Mouse (Mus musculus): Measurements from ENCODE around the gene Abca1. TPM values are rescaled to one million over a fixed set of nuclear protein-coding genes. Genes with fewer than 3 reads are reported as not detected.

The Abca1 gene
- polyA plus RNA-seq, 1 experiment from 2014 or later: 2.6 TPM

DNA sequence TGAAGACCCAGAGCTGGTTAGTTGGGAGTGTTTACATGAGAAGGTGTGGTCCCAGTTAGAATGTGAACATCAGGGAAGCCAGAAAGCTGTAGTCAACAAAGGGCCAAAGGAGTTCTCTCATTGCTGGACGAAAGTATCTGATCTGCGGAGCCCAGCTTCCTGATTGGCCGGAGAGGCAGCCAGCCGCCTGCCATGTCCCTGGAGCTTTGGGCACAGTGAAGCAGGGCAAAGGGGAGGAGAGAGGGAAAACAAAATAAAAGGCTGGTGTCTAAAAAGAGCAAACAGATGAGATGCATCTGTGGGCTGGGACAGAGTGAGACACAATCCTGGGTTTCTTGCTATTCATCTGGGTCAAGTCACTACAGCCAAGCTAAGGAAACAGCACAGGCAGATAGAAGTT, 44.3 kb downstream of the Abca1 start:
- 60% methylated on average over 4 of the region's 4 CpGs for WGBS
- no peak overlapping the region for H3K4me3 ChIP-seq
- H3K4me1 ChIP-seq: peaks cover 32% of the 10 kb centered on the region
- H3K36me3 ChIP-seq (replicated peaks): no peaks in the 10 kb centered on the region
- H3K27me3 ChIP-seq (ENCODE audit: poor library complexity, severe bottlenecking): no peaks in the 10 kb centered on the region
- DNase-seq (ENCODE audit: extremely low spot score, low spot score): peak; percentile 20
- no peaks in the 10 kb centered on the region for H3K9me3 ChIP-seq
- peak overlapping the region; percentile 66 for H3K27ac ChIP-seq

DNA sequence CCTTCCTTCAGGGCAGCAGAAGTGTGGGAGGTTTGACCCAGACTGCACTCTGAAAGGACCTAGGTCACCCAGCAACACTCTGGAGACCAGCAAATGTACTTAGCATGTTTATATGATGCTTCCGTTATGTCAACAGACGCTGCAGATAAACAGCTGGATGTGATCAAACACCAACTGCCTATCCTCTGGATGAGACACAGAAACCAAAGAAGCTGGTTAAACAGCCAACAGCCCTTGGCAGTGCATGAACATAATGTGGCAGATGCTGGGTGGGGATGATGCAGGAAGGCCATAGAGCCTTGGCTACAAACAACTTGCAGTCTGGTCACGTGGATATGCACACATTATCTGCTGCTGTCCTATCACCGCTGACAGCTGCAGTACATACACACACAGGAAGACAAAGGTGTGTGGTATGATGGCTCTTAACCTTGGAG, 47.8 kb downstream of the Abca1 start:
- no peaks in the 10 kb centered on the region for H3K36me3 ChIP-seq (replicated peaks)
- no peaks in the 10 kb centered on the region for H3K9me3 ChIP-seq
- H3K27ac ChIP-seq: no peak overlapping the region
- WGBS: 84% methylated on average over 4 of the region's 4 CpGs
- no peak overlapping the region for H3K4me3 ChIP-seq
- DNase-seq (ENCODE audit: extremely low spot score, low spot score): no peak
- peaks cover 29% of the 10 kb centered on the region for H3K4me1 ChIP-seq
- no peaks in the 10 kb centered on the region for H3K27me3 ChIP-seq (ENCODE audit: poor library complexity, severe bottlenecking)

DNA sequence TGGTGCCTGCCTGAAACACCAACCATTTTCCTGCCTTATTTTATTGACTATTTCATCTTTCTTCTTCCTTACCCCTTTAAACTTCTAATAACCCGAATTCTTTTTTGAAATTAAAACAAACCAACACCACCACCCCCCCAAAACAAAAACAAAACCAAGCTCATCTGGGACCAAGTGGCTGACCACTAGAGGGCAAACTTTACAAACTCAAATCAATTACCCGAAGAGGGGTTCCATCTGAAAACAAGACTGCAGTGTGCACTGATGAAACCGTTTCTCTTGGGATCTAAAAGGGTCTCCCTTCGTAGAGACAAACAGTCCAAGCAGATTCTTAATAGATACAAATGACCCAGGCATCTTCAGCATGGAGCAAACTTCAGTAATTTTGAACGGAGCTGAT, 49.3 kb downstream of the Abca1 start:
- DNase-seq (ENCODE audit: extremely low spot score, low spot score): no peak
- 41% methylated on average over 5 of the region's 5 CpGs for WGBS

DNA sequence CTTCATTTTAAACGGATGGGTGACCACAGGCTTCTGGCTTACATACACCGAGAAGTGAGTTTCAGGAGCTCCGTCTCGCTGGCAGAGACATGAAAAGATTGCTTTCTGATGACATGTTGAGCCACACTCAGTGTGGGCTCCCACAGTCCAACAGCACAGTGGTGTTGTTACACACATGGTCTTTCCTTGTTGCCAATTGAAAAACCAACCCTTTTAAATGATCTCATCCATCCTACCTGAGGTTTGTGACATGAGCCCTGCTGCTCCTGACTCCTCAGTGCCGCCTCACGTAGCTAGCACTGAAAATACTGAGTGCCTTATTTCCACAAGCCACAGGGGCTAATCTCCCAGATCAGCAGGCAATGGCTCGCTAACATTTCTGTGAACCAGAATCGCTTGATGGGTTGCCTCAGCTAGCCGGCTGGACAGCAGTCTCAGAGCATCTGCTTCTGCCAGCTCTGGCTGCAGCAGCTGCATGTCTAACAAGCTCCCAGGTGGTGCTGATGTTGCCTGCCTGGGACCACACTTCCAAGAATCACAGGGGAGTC, 50.2 kb downstream of the Abca1 start:
- no peaks in the 10 kb centered on the region for H3K27me3 ChIP-seq (ENCODE audit: poor library complexity, severe bottlenecking)
- WGBS: 73% methylated on average over 9 of the region's 9 CpGs
- H3K4me1 ChIP-seq: peaks cover 6% of the 10 kb centered on the region; the same call in 1 of the 2 replicates
- H3K9me3 ChIP-seq: no peaks in the 10 kb centered on the region
- no peak overlapping the region for H3K27ac ChIP-seq
- DNase-seq (ENCODE audit: extremely low spot score, low spot score): no peak
- no peaks in the 10 kb centered on the region for H3K36me3 ChIP-seq (replicated peaks)
- no peak overlapping the region for H3K4me3 ChIP-seq

More for the DNA sequence above, 49.3 kb downstream of the Abca1 start:
- Histone ChIP-seq H3K27ac (no peak overlapping the region), H3K36me3 (replicated peaks) (no peaks in the 10 kb centered on the region), H3K4me1 (peaks cover 13% of the 10 kb centered on the region), H3K9me3 (no peaks in the 10 kb centered on the region), H3K27me3 (ENCODE audit: poor library complexity, severe bottlenecking) (no peaks in the 10 kb centered on the region), H3K4me3 (no peak overlapping the region)

DNA sequence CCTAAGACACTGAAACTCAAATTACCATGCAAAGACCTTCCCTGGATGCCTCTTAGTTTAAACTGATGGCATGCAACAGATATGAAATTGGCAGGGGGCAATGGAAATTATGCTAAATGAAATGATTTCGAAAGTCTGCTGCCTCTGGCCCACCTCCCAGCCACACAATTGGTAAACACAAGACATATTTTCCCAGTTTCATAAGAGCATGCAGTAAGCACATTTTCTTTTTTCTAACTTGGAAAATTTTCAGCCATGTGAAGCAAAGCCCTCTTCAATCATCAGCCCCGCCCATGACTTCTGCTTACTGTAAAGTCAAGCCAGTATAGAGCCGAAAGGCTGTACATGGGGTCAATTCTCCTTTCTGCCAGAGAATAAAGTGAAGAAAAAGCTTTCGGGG, 51.5 kb downstream of the Abca1 start:
- no peak for DNase-seq (ENCODE audit: extremely low spot score, low spot score)
- 89% methylated on average over 4 of the region's 4 CpGs for WGBS

DNA sequence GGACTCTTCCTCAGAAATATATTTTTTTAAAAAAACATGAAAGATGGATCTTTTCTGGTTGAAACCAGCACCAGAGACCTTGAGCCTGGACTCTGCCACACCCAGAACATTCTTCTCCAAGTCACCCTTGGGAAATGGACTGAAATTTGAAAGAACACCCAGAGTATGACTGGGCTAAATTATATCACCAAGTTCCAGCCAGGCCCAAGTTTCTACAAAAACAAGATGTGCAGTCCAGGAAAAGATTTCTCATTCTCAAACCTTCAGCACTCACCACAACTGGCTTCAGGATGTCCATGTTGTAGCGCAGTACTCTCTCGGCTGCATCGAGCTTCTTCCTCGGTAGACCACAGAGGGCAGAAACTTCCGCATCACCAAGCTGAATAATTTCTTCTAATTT, 53.0 kb downstream of the Abca1 start:
- no peak overlapping the region for H3K4me3 ChIP-seq
- H3K4me1 ChIP-seq: peaks cover 6% of the 10 kb centered on the region; the same call in 1 of the 2 replicates
- DNase-seq (ENCODE audit: extremely low spot score, low spot score): no peak
- H3K27me3 ChIP-seq (ENCODE audit: poor library complexity, severe bottlenecking): no peaks in the 10 kb centered on the region
- H3K36me3 ChIP-seq (replicated peaks): no peaks in the 10 kb centered on the region
- no peaks in the 10 kb centered on the region for H3K9me3 ChIP-seq
- no peak overlapping the region for H3K27ac ChIP-seq
- 95% methylated on average over 5 of the region's 5 CpGs for WGBS

More for the DNA sequence above, 51.5 kb downstream of the Abca1 start:
- Histone ChIP-seq H3K27ac (no peak overlapping the region), H3K4me3 (no peak overlapping the region), H3K9me3 (no peaks in the 10 kb centered on the region), H3K36me3 (replicated peaks) (no peaks in the 10 kb centered on the region), H3K27me3 (ENCODE audit: poor library complexity, severe bottlenecking) (no peaks in the 10 kb centered on the region), H3K4me1 (peaks cover 6% of the 10 kb centered on the region; the same call in 1 of the 2 replicates)

DNA sequence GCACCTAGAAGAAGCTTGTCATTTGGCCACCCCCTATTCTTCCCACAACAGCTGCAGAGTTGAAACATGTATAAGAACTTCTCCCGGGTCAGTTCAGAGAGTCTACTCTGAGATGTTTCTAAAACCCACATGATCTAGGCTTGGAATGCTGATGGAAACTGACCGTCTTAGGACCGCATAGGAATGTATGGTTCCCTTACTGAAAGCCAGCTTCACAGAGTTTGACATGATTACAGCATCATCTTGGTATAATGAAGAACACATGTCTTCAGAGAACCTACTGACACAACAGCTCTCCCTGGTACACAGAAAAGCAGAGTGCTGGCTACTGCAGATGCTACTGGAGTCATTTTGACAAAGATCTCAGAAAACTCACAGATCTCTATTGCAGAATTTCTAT, 53.6 kb downstream of the Abca1 start:
- H3K36me3 ChIP-seq (replicated peaks): no peaks in the 10 kb centered on the region

DNA sequence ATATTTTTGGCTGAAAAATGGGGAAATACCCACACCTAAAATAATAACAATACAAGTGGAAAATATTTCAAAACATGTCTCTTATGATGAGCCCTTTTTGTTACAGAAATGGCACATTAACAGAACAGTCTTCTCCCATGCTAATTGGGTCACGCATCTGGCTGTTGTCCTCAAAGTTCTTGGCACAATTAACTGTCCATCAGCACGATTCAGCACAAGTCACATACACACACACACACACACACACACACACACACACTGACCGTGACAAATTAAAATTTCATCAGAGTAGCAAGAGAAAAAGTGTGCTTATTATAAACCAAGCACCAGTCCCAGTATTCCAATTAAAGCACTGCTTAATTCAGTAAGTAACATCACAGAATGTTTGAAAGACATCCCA, 55.1 kb downstream of the Abca1 start:
- peaks cover 5% of the 10 kb centered on the region; the same call in 1 of the 2 replicates for H3K4me1 ChIP-seq
- H3K36me3 ChIP-seq (replicated peaks): no peaks in the 10 kb centered on the region
- WGBS: 88% methylated on average over 3 of the region's 3 CpGs
- no peak overlapping the region for H3K27ac ChIP-seq
- no peak overlapping the region for H3K4me3 ChIP-seq
- H3K9me3 ChIP-seq: no peaks in the 10 kb centered on the region
- H3K27me3 ChIP-seq (ENCODE audit: poor library complexity, severe bottlenecking): no peaks in the 10 kb centered on the region
- no peak for DNase-seq (ENCODE audit: extremely low spot score, low spot score)

More for the DNA sequence above, 53.6 kb downstream of the Abca1 start:
- Histone ChIP-seq H3K4me3 (no peak overlapping the region), H3K9me3 (no peaks in the 10 kb centered on the region), H3K4me1 (peaks cover 6% of the 10 kb centered on the region; the same call in 1 of the 2 replicates), H3K27me3 (ENCODE audit: poor library complexity, severe bottlenecking) (no peaks in the 10 kb centered on the region), H3K27ac (no peak overlapping the region)
- 83% methylated on average over 3 of the region's 3 CpGs for WGBS
- DNase-seq (ENCODE audit: extremely low spot score, low spot score): no peak

DNA sequence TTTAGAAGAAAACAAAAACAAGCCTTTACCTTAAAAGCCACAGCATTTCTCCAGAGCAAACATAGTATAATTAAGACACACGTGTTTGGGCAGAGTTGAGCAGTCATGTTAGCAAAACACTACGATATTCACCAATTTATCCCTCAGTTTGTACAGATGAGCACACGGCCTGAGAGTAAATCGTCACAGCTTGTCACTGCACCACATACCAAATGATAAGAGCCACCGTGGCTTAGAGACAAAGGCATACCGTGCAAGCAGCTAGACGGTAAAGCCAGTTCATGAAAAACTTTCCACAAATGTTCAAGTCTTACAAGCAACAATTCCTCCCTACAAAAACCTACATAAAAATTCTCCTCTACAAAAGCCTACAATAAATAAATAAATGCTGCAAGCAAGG, 57.2 kb downstream of the Abca1 start:
- H3K4me1 ChIP-seq: no peaks in the 10 kb centered on the region

DNA sequence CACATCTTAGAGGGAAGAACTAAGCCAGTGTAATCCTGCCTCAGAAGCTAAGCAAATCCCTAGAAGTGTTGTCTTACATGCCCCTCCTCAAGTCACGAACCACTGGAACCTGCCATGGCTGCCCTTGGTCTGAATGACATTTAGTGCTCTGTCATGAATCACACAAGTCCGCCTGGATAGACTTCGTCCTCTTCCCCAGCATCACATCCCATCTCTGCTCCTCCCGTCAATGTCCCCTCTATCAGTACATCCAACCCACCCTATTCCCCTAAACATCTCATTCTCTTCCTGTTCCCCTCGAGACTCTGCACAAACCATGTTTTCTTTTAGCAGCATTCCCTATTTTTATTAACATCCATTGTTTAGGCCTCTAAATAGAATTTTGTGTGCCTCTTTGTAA, 58.4 kb downstream of the Abca1 start:
- WGBS: 85% methylated on average over 5 of the region's 5 CpGs

More for the DNA sequence above, 57.2 kb downstream of the Abca1 start:
- Histone ChIP-seq H3K27ac (no peak overlapping the region), H3K36me3 (replicated peaks) (no peaks in the 10 kb centered on the region), H3K4me3 (no peak overlapping the region), H3K27me3 (ENCODE audit: poor library complexity, severe bottlenecking) (no peaks in the 10 kb centered on the region), H3K9me3 (no peaks in the 10 kb centered on the region)
- WGBS: 91% methylated on average over 7 of the region's 7 CpGs
- no peak for DNase-seq (ENCODE audit: extremely low spot score, low spot score)

DNA sequence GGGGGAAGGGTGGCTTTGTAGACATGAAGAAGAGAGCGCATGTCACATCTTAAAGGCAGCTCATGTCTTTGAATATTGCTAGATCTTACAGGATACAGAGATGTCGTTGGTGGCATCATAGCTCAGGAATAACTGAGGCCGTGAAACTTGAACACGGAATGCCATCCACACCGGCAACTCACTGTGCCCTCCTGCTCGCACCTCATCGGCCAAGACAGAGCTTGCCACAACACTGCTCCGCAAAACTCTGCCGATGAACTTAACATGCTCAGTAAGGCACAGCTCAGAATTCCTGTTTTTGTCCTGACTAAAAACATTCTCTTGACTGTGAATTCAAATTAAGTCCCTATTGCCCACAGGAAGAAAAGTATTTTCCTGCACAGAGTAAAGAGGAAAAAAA, 59.2 kb downstream of the Abca1 start:
- Histone ChIP-seq H3K9me3 (no peaks in the 10 kb centered on the region), H3K4me3 (no peak overlapping the region), H3K36me3 (replicated peaks) (no peaks in the 10 kb centered on the region), H3K27me3 (ENCODE audit: poor library complexity, severe bottlenecking) (no peaks in the 10 kb centered on the region), H3K27ac (no peak overlapping the region), H3K4me1 (no peaks in the 10 kb centered on the region)
- DNase-seq (ENCODE audit: extremely low spot score, low spot score): no peak
- 94% methylated on average over 9 of the region's 9 CpGs for WGBS

More for the DNA sequence above, 58.4 kb downstream of the Abca1 start:
- Histone ChIP-seq H3K36me3 (replicated peaks) (no peaks in the 10 kb centered on the region), H3K4me3 (no peak overlapping the region), H3K27ac (no peak overlapping the region), H3K9me3 (no peaks in the 10 kb centered on the region), H3K4me1 (no peaks in the 10 kb centered on the region), H3K27me3 (ENCODE audit: poor library complexity, severe bottlenecking) (no peaks in the 10 kb centered on the region)
- no peak for DNase-seq (ENCODE audit: extremely low spot score, low spot score)

DNA sequence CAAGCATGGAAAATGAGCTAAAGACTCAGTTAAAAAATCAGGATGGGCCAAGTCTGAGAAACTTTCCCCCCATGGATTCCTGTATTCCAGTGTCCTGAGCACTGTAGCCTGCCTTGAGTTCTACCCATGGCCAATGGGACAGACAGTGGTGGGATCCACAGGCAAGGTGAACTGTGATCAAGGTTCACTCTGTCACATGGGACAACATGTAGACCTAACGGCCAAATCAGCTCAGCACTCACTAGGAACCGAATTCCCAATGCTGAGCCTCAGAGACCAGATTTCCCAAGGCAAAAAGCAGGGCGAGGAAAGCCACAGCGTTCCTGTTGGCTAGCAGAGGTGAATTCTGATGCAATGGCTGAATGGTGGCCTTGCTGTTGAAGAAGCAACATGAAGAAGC, 64.8 kb downstream of the Abca1 start:
- Histone ChIP-seq H3K9me3 (no peaks in the 10 kb centered on the region), H3K27me3 (ENCODE audit: poor library complexity, severe bottlenecking) (no peaks in the 10 kb centered on the region), H3K4me1 (no peaks in the 10 kb centered on the region), H3K4me3 (no peak overlapping the region), H3K27ac (no peak overlapping the region), H3K36me3 (replicated peaks) (no peaks in the 10 kb centered on the region)
- no peak for DNase-seq (ENCODE audit: extremely low spot score, low spot score)
- 93% methylated on average over 4 of the region's 4 CpGs for WGBS

DNA sequence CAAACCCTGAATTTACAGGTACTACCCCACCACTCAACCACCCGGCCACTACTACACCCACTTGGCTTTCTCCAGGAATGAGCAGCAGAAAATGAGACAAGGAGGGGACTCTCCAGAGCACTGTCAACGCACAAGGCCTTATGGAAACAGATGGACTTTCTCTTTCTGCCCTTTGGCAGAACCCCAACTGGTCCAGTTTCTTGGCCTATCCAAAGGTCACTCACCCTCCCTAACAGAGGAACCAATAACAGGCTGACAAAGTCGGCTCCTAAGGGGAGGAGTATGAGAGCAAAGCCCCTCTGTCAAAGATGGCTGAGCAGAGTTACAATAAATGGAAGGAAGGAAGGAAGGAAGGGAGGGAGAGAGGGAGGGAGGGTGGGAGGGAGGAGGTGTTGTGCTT, 65.4 kb downstream of the Abca1 start:
- H3K27ac ChIP-seq: no peak overlapping the region
- no peak for DNase-seq (ENCODE audit: extremely low spot score, low spot score)
- no peaks in the 10 kb centered on the region for H3K4me1 ChIP-seq
- WGBS: 83% methylated on average over 3 of the region's 3 CpGs
- no peaks in the 10 kb centered on the region for H3K27me3 ChIP-seq (ENCODE audit: poor library complexity, severe bottlenecking)
- no peak overlapping the region for H3K4me3 ChIP-seq
- H3K36me3 ChIP-seq (replicated peaks): no peaks in the 10 kb centered on the region
- H3K9me3 ChIP-seq: no peaks in the 10 kb centered on the region

DNA sequence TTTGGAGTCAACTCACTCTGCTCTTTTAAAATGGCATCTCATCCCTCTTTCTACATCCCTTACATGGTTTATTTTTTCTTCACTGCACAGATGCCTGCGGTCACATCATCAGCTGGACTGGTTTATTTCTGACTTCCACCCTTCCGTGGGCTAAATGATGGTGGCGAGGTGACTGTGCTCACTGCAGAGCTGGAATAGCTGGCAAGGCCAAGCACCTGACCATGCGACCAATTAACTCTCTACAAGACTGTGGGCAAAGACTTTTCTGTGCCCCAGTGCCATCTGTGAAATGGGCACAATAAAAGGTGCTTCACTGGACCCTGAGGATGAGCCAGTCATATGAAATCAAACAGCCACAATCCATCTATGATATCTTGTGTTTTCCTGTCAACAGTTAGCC, 66.1 kb downstream of the Abca1 start:
- WGBS: 90% methylated on average over 4 of the region's 4 CpGs
- Histone ChIP-seq H3K9me3 (no peaks in the 10 kb centered on the region), H3K27ac (no peak overlapping the region), H3K4me1 (no peaks in the 10 kb centered on the region; the same call in 1 of the 2 replicates), H3K36me3 (replicated peaks) (no peaks in the 10 kb centered on the region), H3K4me3 (no peak overlapping the region), H3K27me3 (ENCODE audit: poor library complexity, severe bottlenecking) (no peaks in the 10 kb centered on the region)
- no peak for DNase-seq (ENCODE audit: extremely low spot score, low spot score)
